Mouse (Mus musculus) fat pad, adult 2 months (tissue): ENCODE measurements around the gene Mcat.
A peak's percentile ranks its signal among the peaks of the same experiment; 100 is the strongest.
"Not testable (repeated sequence)": the region's sequence is repeated elsewhere in the genome, so short reads cannot be mapped to it uniquely, and the experiment has no call there.

Experiments
- DNase-seq: peaks from one replicate; pipeline ENCODE4 v3.0.0-alpha.2; 2011; ENCODE audit warnings: low read depth, low spot score; ENCODE audit errors: extremely low read depth

Mcat gene

GRCm38 (mm10) chr15:83510805-83511405, 52.7 kb downstream of the Mcat start, which contains the start of gene Ttll1:
Gene Ttll1 (minus strand): TSS chr15:83510893.
- DNase-seq: peak; percentile 39

DNA sequence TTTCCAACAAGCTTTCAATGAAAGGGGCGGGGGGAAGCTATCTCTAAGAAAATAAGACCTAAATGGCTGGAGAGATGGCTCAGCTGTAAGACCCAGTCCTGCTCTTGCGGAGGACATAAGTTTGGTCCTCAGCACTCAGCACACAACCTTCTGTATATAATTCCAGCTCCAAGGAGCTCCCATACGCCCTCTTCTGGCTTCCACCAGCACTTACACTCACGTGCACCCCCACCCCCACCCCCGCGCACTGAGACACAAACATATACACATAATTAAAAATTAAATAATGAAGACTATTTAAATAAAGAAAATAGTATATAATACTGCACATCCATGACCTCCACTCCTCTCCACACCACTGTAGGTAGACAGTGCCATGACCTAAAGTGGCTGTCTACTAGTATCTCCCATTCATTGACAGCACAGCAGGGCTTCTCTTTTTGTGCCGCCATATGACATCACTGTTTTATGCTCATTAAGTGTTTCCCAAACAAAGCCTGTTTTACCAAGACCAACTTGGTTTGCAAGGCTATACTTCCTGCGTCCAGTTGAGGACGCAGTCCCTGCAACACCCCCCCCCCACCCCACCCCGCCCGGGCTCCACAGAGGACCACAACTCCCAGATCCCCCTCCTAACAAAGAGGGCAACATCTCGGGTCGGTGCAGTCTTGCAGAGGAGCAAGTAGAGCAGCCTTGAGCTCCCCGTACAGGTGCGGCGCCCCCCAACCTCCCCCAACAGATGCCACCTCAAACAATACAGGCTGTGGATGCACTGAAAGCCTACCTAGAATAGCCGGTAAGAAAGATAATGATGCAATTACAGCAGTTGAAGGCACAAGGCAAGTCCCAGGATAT, 53.4 kb downstream of the Mcat start:
- no peak for DNase-seq

GRCm38 (mm10) chr15:83501483-83501882, 62.1 kb downstream of the Mcat start:
- DNase-seq: not testable (repeated sequence)

- no peak for DNase-seq
Measured at GRCm38 (mm10) chr15:83500352-83500751, 63.2 kb downstream of the Mcat start.

- DNase-seq: no peak
Measured at GRCm38 (mm10) chr15:83499211-83499755, 64.3 kb downstream of the Mcat start.

DNA sequence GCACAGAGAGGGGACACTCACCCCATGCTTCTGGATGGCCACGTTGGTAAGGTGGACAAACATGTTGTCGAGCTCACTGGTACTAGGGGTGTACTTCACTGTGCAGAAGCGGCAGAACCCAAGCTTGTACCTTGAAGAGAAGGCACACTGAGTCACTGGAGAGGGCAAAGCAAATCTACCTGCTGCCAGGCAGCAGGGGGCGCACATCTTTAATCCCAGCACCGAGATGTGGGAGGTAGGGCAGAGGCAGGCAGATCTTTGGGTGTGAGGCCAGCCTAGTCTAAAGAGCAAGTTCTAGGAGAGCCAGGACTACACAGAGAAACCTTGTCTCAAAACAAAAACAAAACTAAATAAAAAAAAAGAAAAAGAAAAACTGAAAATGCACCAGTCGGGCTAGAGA, 66.3 kb downstream of the Mcat start:
- no peak for DNase-seq
